Mouse (Mus musculus) hindbrain, embryonic 11.5 days (tissue): ENCODE results near the gene Ifrd1. TPM values are rescaled to one million over a fixed set of nuclear protein-coding genes. Genes with fewer than 3 reads are reported as not detected.

Experiments used
- ATAC-seq: fragments of 200-750 bp; cut with Nextera tagmentation; 2 replicates; pipeline ENCODE4 v1.8.0; 2017; ENCODE audit warnings: mild to moderate bottlenecking, moderate TSS enrichment, moderate library complexity; ENCODE audit not compliant: low FRiP score
- DNase-seq: peaks from one replicate; pipeline ENCODE4 v3.0.0-alpha.2; 2015; ENCODE audit warnings: low spot score
- H3K27ac ChIP-seq: fragments of 300-500 bp; sonication (generic); 2 replicates; pipeline ENCODE4 v1.5.1; 2014; ENCODE audit warnings: mild to moderate bottlenecking, low read depth, low read length
- H3K27me3 ChIP-seq: fragments of 300-500 bp; sonication (generic); 2 replicates; pipeline ENCODE4 v1.6.1; 2014; ENCODE audit warnings: mild to moderate bottlenecking, low read length, moderate library complexity, mixed read lengths; ENCODE audit not compliant: control insufficient read depth, insufficient read depth
- H3K36me3 ChIP-seq: fragments of 300-500 bp; sonication (generic); 2 replicates; pipeline ENCODE4 v1.6.1; 2014; ENCODE audit warnings: mild to moderate bottlenecking, low read length, moderate library complexity, mixed read lengths; ENCODE audit not compliant: control insufficient read depth, insufficient read depth
- H3K4me1 ChIP-seq: fragments of 300-500 bp; sonication (generic); replicated peaks from 2 replicates; pipeline ENCODE4 v1.6.1; 2014; ENCODE audit warnings: low read length, mixed read lengths; ENCODE audit not compliant: control insufficient read depth, insufficient read depth
- H3K4me2 ChIP-seq: fragments of 300-500 bp; sonication (generic); replicated peaks from 2 replicates; pipeline ENCODE4 v1.6.1; 2014; ENCODE audit warnings: mild to moderate bottlenecking, low read depth, low read length
- H3K4me3 ChIP-seq: fragments of 300-500 bp; sonication (generic); 2 replicates; pipeline ENCODE4 v1.5.1; 2014; ENCODE audit warnings: low read depth, low read length
- H3K9ac ChIP-seq: fragments of 300-500 bp; sonication (generic); 2 replicates; pipeline ENCODE4 v1.6.1; 2014; ENCODE audit warnings: low read depth, low read length
- H3K9me3 ChIP-seq: fragments of 300-500 bp; sonication (generic); 2 replicates; pipeline ENCODE4 v1.6.1; 2016; ENCODE audit warnings: low read length; ENCODE audit not compliant: control insufficient read depth
- WGBS: fragments of 180-500 bp; shearing (Covaris S2); extraction: QIAGEN DNeasy Blood & Tissue Kit; methylation state at CpG from one replicate; pipeline ENCODE4 v1.1.7; 2014; 5-methylcytosine and 5-hydroxymethylcytosine counted together
- polyA plus RNA-seq: library from polyadenylated mRNA; unstranded; fragments of >200 nt; fragmentation: Nextera tagmentation; extraction: Ambion mirVana; gene quantifications from 2 replicates; pipeline ENCODE4 v1.2.1, GENCODE M21; 2014

The Ifrd1 gene
- polyA plus RNA-seq, 1 experiment from 2014 or later = 200 TPM

- no peaks in the 10 kb centered on the region for H3K36me3 ChIP-seq
- DNase-seq (no peak), ATAC-seq (0 out of 2 replicates have a peak, but pooled peaks have one; percentile 30)
- H3K9me3 ChIP-seq = no peaks in the 10 kb centered on the region
- H3K9ac ChIP-seq = no peak overlapping the region
- H3K4me1 ChIP-seq = no peaks in the 10 kb centered on the region
- H3K27me3 ChIP-seq = no peaks in the 10 kb centered on the region
- H3K4me3 ChIP-seq = no peak overlapping the region
- H3K4me2 ChIP-seq = no peak overlapping the region
- no peak overlapping the region for H3K27ac ChIP-seq
- 81% methylated on average over 6 of the region's 6 CpGs for WGBS
Measured at GRCm38 (mm10) chr12:40247976-40248375, 328 bp downstream of the Ifrd1 start.

- Histone ChIP-seq H3K27ac (no peak overlapping the region), H3K4me2 (no peak overlapping the region)
- WGBS = 89% methylated on average over 4 of the region's 4 CpGs
Measured at GRCm38 (mm10) chr12:40247384-40247783, 920 bp downstream of the Ifrd1 start.

DNA sequence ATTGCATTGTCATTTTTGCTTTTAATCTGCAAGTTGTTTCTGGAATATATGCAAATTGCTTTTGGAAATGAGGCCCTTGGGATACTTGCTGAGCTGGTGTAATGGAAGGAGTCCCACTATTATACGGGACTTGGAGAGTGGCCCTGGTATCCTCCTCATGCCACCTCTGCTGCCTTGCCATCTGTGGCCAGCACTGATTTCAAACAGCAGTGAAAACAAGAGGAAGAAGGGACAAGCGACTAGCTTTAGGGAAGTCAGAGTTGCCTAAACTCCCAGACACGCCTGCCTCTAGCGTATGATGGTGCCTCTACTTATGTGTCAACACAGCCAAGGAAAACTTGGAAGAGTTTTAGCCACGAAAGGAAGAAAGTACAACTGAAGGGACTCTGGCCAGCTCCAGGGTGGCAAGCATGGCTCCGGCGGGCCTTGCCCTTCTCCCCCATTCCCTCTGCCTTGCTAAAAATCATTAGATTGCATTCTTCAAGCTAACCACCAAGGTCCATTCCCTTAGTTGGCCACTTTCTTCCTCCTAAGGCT lies 2.8 kb downstream of the Ifrd1 start:
- H3K9me3 ChIP-seq = no peaks in the 10 kb centered on the region
- no peak for ATAC-seq
- no peak overlapping the region for H3K27ac ChIP-seq
- H3K4me1 ChIP-seq = no peaks in the 10 kb centered on the region
- no peak overlapping the region for H3K9ac ChIP-seq
- no peaks in the 10 kb centered on the region for H3K36me3 ChIP-seq
- no peak overlapping the region for H3K4me2 ChIP-seq
- no peaks in the 10 kb centered on the region for H3K27me3 ChIP-seq
- H3K4me3 ChIP-seq = no peak overlapping the region
- no peak for DNase-seq
- 89% methylated on average over 7 of the region's 7 CpGs for WGBS

More at GRCm38 (mm10) chr12:40247384-40247783, 920 bp downstream of the Ifrd1 start:
- H3K36me3 ChIP-seq = no peaks in the 10 kb centered on the region
- H3K4me3 ChIP-seq = no peak overlapping the region
- no peak for DNase-seq
- no peaks in the 10 kb centered on the region for H3K9me3 ChIP-seq
- no peaks in the 10 kb centered on the region for H3K4me1 ChIP-seq
- no peaks in the 10 kb centered on the region for H3K27me3 ChIP-seq
- no peak overlapping the region for H3K9ac ChIP-seq
- ATAC-seq = no peak

GRCm38 (mm10) chr12:40244926-40245325 lies 3.4 kb downstream of the Ifrd1 start:
- no peak overlapping the region for H3K4me3 ChIP-seq
- ATAC-seq (no peak), DNase-seq (no peak)
- WGBS = 88% methylated on average over 5 of the region's 5 CpGs
- no peaks in the 10 kb centered on the region for H3K36me3 ChIP-seq
- no peaks in the 10 kb centered on the region for H3K9me3 ChIP-seq
- no peaks in the 10 kb centered on the region for H3K4me1 ChIP-seq
- no peaks in the 10 kb centered on the region for H3K27me3 ChIP-seq
- no peak overlapping the region for H3K9ac ChIP-seq
- H3K4me2 ChIP-seq = no peak overlapping the region
- no peak overlapping the region for H3K27ac ChIP-seq

- H3K27ac ChIP-seq = no peak overlapping the region
- no peak overlapping the region for H3K9ac ChIP-seq
- no peaks in the 10 kb centered on the region for H3K36me3 ChIP-seq
- no peaks in the 10 kb centered on the region for H3K4me1 ChIP-seq
- no peak overlapping the region for H3K4me2 ChIP-seq
- no peak for DNase-seq
- ATAC-seq = peak; percentile 44; the same call in 1 of the 2 replicates
- no peaks in the 10 kb centered on the region for H3K27me3 ChIP-seq
- WGBS = 60% methylated on average over 11 of the region's 11 CpGs
- H3K4me3 ChIP-seq = no peak overlapping the region
- H3K9me3 ChIP-seq = no peaks in the 10 kb centered on the region
Measured at GRCm38 (mm10) chr12:40243821-40244221, 4.5 kb downstream of the Ifrd1 start.

- no peak for DNase-seq
- Histone ChIP-seq H3K9ac (no peak overlapping the region), H3K36me3 (no peaks in the 10 kb centered on the region), H3K4me3 (no peak overlapping the region), H3K27me3 (no peaks in the 10 kb centered on the region), H3K4me1 (no peaks in the 10 kb centered on the region), H3K9me3 (no peaks in the 10 kb centered on the region), H3K27ac (no peak overlapping the region), H3K4me2 (no peak overlapping the region)
- 77% methylated on average over 4 of the region's 4 CpGs for WGBS
- peak; percentile 38; the same call in 1 of the 2 replicates for ATAC-seq
Measured at GRCm38 (mm10) chr12:40243241-40243640, 5.1 kb downstream of the Ifrd1 start.

- Histone ChIP-seq H3K4me1 (no peaks in the 10 kb centered on the region), H3K9ac (no peak overlapping the region), H3K4me3 (no peak overlapping the region), H3K27ac (no peak overlapping the region), H3K9me3 (no peaks in the 10 kb centered on the region), H3K27me3 (no peaks in the 10 kb centered on the region), H3K4me2 (no peak overlapping the region), H3K36me3 (no peaks in the 10 kb centered on the region)
- no peak for ATAC-seq
- WGBS = 94% methylated on average over 7 of the region's 7 CpGs
- DNase-seq = no peak
Measured at GRCm38 (mm10) chr12:40239161-40239560, 9.1 kb downstream of the Ifrd1 start.

GRCm38 (mm10) chr12:40232231-40232630 lies 16.1 kb downstream of the Ifrd1 start:
- no peaks in the 10 kb centered on the region for H3K27me3 ChIP-seq
- H3K27ac ChIP-seq = no peak overlapping the region
- no peak overlapping the region for H3K9ac ChIP-seq
- H3K4me3 ChIP-seq = no peak overlapping the region
- 91% methylated on average over 1 of the region's 1 CpGs for WGBS
- H3K4me1 ChIP-seq = no peaks in the 10 kb centered on the region
- H3K4me2 ChIP-seq = no peak overlapping the region
- ATAC-seq (no peak), DNase-seq (no peak)
- H3K9me3 ChIP-seq = no peaks in the 10 kb centered on the region
- no peaks in the 10 kb centered on the region for H3K36me3 ChIP-seq

- H3K36me3 ChIP-seq = no peaks in the 10 kb centered on the region
- no peak overlapping the region for H3K27ac ChIP-seq
- ATAC-seq = no peak
- WGBS = 94% methylated on average over 2 of the region's 2 CpGs
- DNase-seq = no peak
- no peak overlapping the region for H3K4me2 ChIP-seq
- no peaks in the 10 kb centered on the region for H3K9me3 ChIP-seq
- no peak overlapping the region for H3K4me3 ChIP-seq
- no peak overlapping the region for H3K9ac ChIP-seq
- no peaks in the 10 kb centered on the region for H3K4me1 ChIP-seq
- H3K27me3 ChIP-seq = no peaks in the 10 kb centered on the region
Measured at GRCm38 (mm10) chr12:40231632-40232031, 16.7 kb downstream of the Ifrd1 start.
